Mouse (Mus musculus) mammary gland, adult 2 months (tissue): Measurements from ENCODE around the gene 9130230L23Rik. TPM values are rescaled to one million over a fixed set of nuclear protein-coding genes. Genes with fewer than 3 reads are reported as not detected.

Experiments used
- polyA plus RNA-seq: library from polyadenylated mRNA; depleted of rRNA; stranded (reverse); fragments of >200 nt; gene quantifications from 2 replicates; pipeline ENCODE4 v1.2.3, GENCODE M21; 2012; ENCODE audit warnings: low replicate concordance; rRNA removed

Gene 9130230L23Rik
- polyA plus RNA-seq, result 0.42 and 1.3 TPM in 2 replicates

GRCm38 (mm10) chr5:66004134-66004925 is at the start of gene 9130230L23Rik:
9130230L23Rik (minus strand) TSS chr5:66004285.

GRCm38 (mm10) chr5:65934783-65935182 is 69.3 kb downstream of the 9130230L23Rik start, which contains the start of gene Chrna9:
Chrna9 (plus strand) TSS chr5:65934921.

Other genes starting within 250 kb of the 9130230L23Rik start
- 3.4 and 6.8 TPM in 2 replicates for gene N4bp2, start 240.8 kb downstream of the 9130230L23Rik start, polyA plus RNA-seq
- gene Rhoh, start 143.1 kb downstream of the 9130230L23Rik start, polyA plus RNA-seq, result 10.5 and 14.5 TPM in 2 replicates
- gene Chrna9, start 69.4 kb downstream of the 9130230L23Rik start, polyA plus RNA-seq, result 0.26 and 1.1 TPM in 2 replicates
- gene Rbm47, start 168.8 kb upstream of the 9130230L23Rik start, polyA plus RNA-seq, result 25.6 and 47.2 TPM in 2 replicates